Mouse (Mus musculus): ENCODE results near the gene Nrp1. TPM values are rescaled to one million over a fixed set of nuclear protein-coding genes. Genes with fewer than 3 reads are reported as not detected.
A peak's percentile ranks its signal among the peaks of the same experiment; 100 is the strongest.

The Nrp1 gene
- polyA plus RNA-seq, 1 experiment from 2014 or later = 62.6 TPM

DNA sequence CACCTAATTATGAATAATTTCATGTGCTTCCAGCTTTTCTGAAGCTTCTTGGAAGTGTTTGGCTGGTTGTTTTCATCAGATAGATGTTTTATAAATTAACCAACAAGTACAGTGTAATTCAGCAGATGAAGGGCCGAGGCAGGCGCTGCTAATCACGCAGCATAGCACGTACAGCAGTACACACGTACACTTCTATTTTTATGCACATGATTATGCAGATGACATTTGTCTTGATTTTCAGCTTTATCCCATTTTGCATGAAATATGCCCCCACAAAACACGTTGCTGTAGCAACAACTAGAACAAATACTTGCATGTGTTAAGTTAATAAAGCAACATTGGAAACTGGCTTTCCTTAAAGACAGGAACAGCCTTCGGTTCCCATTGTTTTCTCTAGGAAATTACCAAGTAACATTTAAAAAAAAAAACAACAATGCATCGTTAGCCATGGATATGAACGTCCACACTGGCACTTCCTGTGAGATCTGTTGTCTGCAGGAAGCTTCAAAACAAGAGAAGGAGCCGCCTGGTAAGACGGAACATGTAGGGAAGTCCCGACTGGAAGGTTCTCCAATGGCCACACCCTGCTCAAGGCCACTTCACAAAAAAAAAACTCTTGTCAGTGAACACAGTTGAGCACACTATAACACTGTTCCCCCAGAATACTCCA, 78.9 kb downstream of the Nrp1 start:
- Histone ChIP-seq H3K27ac (no peak overlapping the region), H3K4me3 (no peak overlapping the region), H3K36me3 (peaks cover 65% of the 10 kb centered on the region), H3K4me1 (peaks cover 12% of the 10 kb centered on the region), H3K27me3 (ENCODE audit: low read depth, poor library complexity, severe bottlenecking) (no peaks in the 10 kb centered on the region), H3K9me3 (replicated peaks) (no peaks in the 10 kb centered on the region)
- DNase-seq (ENCODE audit: low spot score) = no peak
- 91% methylated on average over 12 of the region's 12 CpGs for WGBS

DNA sequence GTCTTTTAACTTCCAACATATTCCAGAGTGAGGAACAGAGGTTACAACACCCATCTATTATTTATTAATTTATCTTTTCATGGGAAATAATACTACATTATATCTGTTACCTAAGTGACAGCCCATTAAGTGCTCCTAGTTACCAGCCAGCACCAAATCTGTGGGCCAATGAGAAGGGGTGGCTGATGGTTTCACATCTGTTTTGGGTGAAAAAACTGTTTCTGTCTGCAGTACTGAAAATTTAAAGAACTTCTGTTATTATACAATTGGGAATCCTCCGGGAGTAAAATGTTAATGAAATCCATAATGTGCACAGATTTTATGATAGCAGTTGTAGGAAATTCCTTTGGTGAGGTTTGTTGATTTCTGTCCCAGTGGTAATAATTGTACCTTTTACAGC, 83.0 kb downstream of the Nrp1 start:
- 71% methylated on average over 1 of the region's 1 CpGs for WGBS
- H3K27ac ChIP-seq = no peak overlapping the region
- no peak for DNase-seq (ENCODE audit: low spot score)

DNA sequence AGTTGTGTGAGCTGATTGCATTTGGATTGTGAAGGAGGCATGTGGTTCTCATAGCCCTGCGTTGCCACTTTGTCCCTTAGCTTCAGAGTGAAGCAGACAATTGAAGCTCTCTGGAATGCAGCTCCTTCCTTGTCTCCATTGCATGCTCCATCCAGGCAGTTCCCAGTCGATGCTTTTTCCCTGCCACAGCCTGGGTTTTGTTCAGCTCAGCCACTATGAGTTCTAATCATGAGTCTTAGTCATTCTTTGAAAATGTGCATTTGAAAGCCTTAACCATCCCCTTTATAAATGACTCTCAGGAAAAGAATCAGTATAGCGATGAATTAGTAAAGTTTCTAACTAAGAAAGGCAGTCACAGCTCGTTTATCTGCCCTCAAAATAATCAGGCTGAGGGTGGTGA, 87.2 kb downstream of the Nrp1 start:
- no peak for DNase-seq (ENCODE audit: low spot score)
- Histone ChIP-seq H3K9me3 (replicated peaks) (no peaks in the 10 kb centered on the region), H3K27me3 (ENCODE audit: low read depth, poor library complexity, severe bottlenecking) (no peaks in the 10 kb centered on the region), H3K27ac (peak overlapping the region; percentile 62), H3K4me1 (peaks cover 39% of the 10 kb centered on the region), H3K36me3 (peaks cover 30% of the 10 kb centered on the region), H3K4me3 (no peak overlapping the region)
- 60% methylated on average over 4 of the region's 4 CpGs for WGBS

More for the DNA sequence above, 83.0 kb downstream of the Nrp1 start:
- Histone ChIP-seq H3K4me1 (peaks cover 32% of the 10 kb centered on the region), H3K27me3 (ENCODE audit: low read depth, poor library complexity, severe bottlenecking) (no peaks in the 10 kb centered on the region), H3K4me3 (no peak overlapping the region), H3K9me3 (replicated peaks) (no peaks in the 10 kb centered on the region), H3K36me3 (peaks cover 34% of the 10 kb centered on the region)

DNA sequence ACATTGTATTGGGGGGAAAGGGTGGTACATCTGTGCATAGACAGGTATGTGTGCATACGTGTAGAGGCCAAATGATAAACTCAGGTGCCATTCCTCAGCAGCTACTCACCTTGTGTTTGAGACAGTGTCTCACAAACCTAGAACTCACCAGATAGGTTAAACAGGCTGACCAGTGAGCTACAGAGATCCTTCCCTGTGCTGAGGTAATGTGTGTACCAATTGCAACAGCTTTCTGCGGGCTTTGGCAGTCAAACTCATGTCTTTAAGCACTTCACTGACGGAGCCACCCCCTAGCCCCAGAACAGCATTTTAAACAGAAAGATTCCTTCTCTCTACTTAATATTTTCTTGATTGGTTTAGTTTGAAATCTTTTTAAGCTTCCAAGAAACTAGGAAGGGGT, 88.2 kb downstream of the Nrp1 start:
- 85% methylated on average over 3 of the region's 3 CpGs for WGBS
- Histone ChIP-seq H3K9me3 (replicated peaks) (no peaks in the 10 kb centered on the region), H3K4me1 (peaks cover 46% of the 10 kb centered on the region), H3K27ac (no peak overlapping the region), H3K36me3 (peaks cover 31% of the 10 kb centered on the region), H3K27me3 (ENCODE audit: low read depth, poor library complexity, severe bottlenecking) (no peaks in the 10 kb centered on the region), H3K4me3 (no peak overlapping the region)
- no peak for DNase-seq (ENCODE audit: low spot score)

DNA sequence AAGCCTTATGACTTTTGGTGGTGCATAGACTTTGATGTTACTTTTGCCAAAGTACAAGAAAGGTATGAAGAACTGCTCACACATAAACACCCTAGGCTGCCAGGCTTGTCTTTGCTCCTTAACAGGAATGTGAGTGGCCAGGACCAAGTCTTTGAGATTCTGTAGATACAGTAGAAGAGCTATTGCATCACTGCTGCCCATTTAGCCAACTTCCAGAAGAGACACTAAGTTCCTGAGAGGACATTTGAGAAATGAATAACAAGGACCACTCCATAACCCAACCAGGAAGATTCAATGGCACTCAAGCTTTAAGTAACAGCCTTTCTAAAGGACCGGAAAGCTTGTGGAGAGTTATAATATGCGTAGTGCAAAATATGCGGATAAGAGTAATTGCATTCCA, 88.9 kb downstream of the Nrp1 start:
- 98% methylated on average over 3 of the region's 3 CpGs for WGBS
- H3K36me3 ChIP-seq = peaks cover 31% of the 10 kb centered on the region

DNA sequence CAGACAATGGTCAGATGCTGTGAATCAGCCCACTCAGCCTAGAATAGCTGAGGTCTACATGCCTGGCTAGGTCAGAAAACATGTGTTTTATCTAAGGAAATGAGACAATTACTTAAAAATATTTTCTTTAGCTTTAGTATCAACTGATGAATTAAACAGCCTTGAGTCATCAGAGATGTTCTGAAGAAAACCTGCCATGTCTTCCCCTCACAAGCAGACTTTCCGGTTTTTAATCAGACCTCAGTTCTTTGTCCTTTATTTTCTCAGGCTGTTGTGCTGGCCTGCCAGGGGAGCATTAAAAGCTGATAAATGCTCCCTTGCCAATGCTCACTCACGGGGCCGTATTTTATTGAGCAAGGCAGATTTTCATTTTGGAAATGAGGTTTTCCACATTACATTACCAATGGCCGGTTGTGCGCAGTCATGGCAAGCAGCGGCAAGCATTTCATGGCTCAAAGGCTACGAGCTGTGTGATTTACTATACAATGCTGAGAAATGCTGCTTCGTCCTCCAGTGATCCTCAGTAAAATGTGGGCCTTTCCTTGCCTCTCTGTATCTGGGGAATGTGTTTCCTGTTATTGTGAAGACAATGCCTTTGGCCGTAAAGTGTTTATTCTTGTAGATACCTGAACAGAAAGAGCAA, 92.1 kb downstream of the Nrp1 start:
- Histone ChIP-seq H3K27me3 (ENCODE audit: low read depth, poor library complexity, severe bottlenecking) (no peaks in the 10 kb centered on the region), H3K36me3 (peaks cover 23% of the 10 kb centered on the region), H3K4me3 (no peak overlapping the region), H3K27ac (peak overlapping the region; percentile 64), H3K9me3 (replicated peaks) (no peaks in the 10 kb centered on the region), H3K4me1 (peaks cover 38% of the 10 kb centered on the region)
- DNase-seq (ENCODE audit: low spot score) = peak; percentile 33
- WGBS = 62% methylated on average over 9 of the region's 9 CpGs

More for the DNA sequence above, 88.9 kb downstream of the Nrp1 start:
- no peak overlapping the region for H3K4me3 ChIP-seq
- H3K27me3 ChIP-seq (ENCODE audit: low read depth, poor library complexity, severe bottlenecking) = no peaks in the 10 kb centered on the region
- no peak for DNase-seq (ENCODE audit: low spot score)
- H3K4me1 ChIP-seq = peaks cover 43% of the 10 kb centered on the region
- no peak overlapping the region for H3K27ac ChIP-seq
- H3K9me3 ChIP-seq (replicated peaks) = no peaks in the 10 kb centered on the region

DNA sequence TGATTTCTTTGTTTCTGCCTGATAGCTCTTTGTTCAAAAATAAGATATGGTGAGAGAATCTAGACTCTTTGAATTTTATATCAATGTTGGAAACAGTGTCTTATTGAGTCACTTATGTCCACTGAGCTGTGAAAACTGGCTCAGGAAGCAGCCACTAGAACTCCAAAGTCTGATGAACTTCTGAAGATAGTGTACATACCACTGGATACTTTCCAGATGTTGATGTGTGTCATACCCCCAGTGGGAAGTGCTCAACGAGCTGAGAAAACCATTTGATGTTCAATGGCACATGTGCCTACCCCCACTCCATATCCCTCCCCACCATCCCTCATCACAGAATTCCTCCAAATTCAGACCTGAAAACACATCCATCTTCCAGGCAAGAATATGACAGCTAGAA, 92.7 kb downstream of the Nrp1 start:
- no peak for DNase-seq (ENCODE audit: low spot score)
- peak overlapping the region; percentile 64 for H3K27ac ChIP-seq
- WGBS = 22% methylated on average over 1 of the region's 1 CpGs

DNA sequence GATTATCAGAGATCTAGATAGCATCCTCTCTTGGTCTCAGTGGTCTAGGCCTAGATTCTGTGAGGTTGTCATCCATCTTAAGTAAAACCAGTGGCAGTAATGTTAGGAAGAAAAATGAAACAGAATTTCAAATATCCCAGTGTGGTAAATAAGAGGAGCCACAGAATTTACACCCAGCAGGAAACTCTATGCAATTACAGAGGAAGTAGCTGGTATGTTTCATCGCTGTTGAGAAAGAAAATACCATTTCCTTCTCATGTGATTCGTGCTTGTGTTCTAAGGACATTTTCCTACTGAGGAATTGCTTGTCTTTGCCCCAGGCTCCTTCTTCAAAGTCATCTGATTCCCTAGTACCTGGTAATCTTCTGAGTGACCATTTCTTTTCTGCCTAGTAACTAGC, 95.1 kb downstream of the Nrp1 start:
- no peak for DNase-seq (ENCODE audit: low spot score)

More for the DNA sequence above, 92.7 kb downstream of the Nrp1 start:
- peaks cover 32% of the 10 kb centered on the region for H3K4me1 ChIP-seq
- no peaks in the 10 kb centered on the region for H3K27me3 ChIP-seq (ENCODE audit: low read depth, poor library complexity, severe bottlenecking)
- H3K4me3 ChIP-seq = no peak overlapping the region
- no peaks in the 10 kb centered on the region for H3K9me3 ChIP-seq (replicated peaks)
- peaks cover 21% of the 10 kb centered on the region for H3K36me3 ChIP-seq

DNA sequence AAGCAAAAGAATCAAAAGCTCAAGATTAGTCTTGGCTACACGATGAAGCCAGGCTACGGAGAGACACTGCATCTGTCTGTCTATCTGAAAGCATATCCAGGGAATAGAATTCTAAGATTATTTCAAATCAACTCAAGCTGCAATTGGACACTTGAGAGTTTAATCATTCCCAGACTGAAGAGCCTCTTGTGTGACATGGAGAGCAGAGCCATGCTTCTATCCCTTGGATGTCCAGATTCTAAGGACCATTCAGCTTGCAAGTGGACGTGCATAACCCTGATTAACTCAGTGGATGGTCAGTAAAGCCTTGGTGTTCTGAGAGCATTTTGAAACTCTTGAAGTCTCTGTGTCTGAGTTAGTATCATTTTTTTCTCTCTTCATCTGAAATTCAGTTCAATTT, 95.6 kb downstream of the Nrp1 start:
- Histone ChIP-seq H3K9me3 (replicated peaks) (no peaks in the 10 kb centered on the region), H3K27ac (no peak overlapping the region), H3K4me1 (peaks cover 28% of the 10 kb centered on the region), H3K27me3 (ENCODE audit: low read depth, poor library complexity, severe bottlenecking) (no peaks in the 10 kb centered on the region), H3K4me3 (no peak overlapping the region), H3K36me3 (peaks cover 26% of the 10 kb centered on the region)
- DNase-seq (ENCODE audit: low spot score) = no peak
- WGBS = 83% methylated on average over 3 of the region's 3 CpGs

More for the DNA sequence above, 95.1 kb downstream of the Nrp1 start:
- Histone ChIP-seq H3K4me1 (peaks cover 28% of the 10 kb centered on the region), H3K36me3 (peaks cover 20% of the 10 kb centered on the region), H3K27me3 (ENCODE audit: low read depth, poor library complexity, severe bottlenecking) (no peaks in the 10 kb centered on the region), H3K27ac (no peak overlapping the region), H3K4me3 (no peak overlapping the region), H3K9me3 (replicated peaks) (no peaks in the 10 kb centered on the region)
- 80% methylated on average over 2 of the region's 2 CpGs for WGBS

DNA sequence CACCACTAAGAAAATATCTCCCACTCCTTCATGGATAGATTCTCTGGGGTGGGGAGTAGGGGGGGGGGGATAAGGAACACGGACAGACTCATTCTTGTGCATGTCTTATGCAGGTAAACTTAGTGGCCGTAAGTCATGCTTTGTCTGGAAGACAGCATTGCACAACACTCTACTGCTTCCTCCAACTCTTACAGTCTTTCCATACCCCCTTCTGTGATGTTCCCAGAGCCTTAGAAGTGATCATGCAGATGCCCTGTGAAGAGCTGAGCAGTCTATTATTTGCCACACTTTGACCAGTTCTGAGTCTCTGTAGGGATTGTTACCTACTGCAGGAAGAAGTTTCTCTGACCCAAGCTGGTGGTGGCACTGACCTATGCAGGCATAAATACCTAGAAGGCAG, 98.9 kb downstream of the Nrp1 start:
- Histone ChIP-seq H3K4me1 (peaks cover 10% of the 10 kb centered on the region; the same call in 1 of the 2 replicates), H3K27me3 (ENCODE audit: low read depth, poor library complexity, severe bottlenecking) (no peaks in the 10 kb centered on the region), H3K27ac (no peak overlapping the region), H3K4me3 (no peak overlapping the region), H3K9me3 (replicated peaks) (no peaks in the 10 kb centered on the region), H3K36me3 (peaks cover 47% of the 10 kb centered on the region)
- no peak for DNase-seq (ENCODE audit: low spot score)
- WGBS = 92% methylated on average over 2 of the region's 2 CpGs

DNA sequence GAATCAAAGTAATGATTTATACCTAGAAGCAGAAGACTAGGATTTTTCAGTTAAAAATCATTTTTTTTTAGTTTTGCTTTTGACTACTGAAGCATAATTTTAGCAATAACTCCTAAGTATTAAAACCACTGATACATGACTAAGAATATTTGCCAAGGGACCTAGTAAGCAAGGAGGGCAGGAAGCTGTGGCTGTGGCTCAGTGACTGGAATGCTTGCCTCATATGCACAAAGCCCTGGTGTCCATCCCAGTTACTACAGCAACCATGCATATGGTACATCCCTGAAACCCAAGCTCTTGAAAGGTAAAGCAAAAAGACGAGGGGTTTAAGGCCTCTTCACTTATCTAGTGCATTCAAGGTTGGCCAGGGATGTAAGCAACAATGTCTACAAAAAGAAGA, 101.3 kb downstream of the Nrp1 start:
- Histone ChIP-seq H3K36me3 (peaks cover 56% of the 10 kb centered on the region), H3K27me3 (ENCODE audit: low read depth, poor library complexity, severe bottlenecking) (no peaks in the 10 kb centered on the region), H3K9me3 (replicated peaks) (no peaks in the 10 kb centered on the region), H3K4me3 (no peak overlapping the region), H3K4me1 (peaks cover 8% of the 10 kb centered on the region; the same call in 1 of the 2 replicates), H3K27ac (no peak overlapping the region)
- no peak for DNase-seq (ENCODE audit: low spot score)
- 59% methylated on average over 1 of the region's 1 CpGs for WGBS

DNA sequence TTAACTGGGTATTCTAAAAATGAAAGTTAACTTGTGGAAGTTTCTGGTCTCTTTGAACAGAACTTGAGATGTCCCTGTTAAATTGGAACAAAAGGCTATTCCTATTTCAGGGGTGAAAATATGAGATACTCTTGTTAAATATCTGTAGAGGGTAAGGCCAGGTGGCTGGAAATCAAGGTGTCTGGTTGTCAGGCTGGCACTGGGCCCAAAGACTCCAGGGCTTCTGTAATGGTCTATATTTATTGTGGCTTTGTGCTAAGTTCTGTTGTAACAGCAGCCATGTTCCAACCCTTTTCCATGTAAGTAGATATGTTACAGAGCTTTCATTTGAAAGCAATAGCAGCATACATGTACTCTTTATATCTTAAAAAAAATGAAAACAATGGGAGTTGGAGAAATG, 103.3 kb downstream of the Nrp1 start:
- no peaks in the 10 kb centered on the region for H3K27me3 ChIP-seq (ENCODE audit: low read depth, poor library complexity, severe bottlenecking)
- no peak overlapping the region for H3K27ac ChIP-seq
- no peak for DNase-seq (ENCODE audit: low spot score)
- peaks cover 66% of the 10 kb centered on the region for H3K36me3 ChIP-seq
- H3K4me3 ChIP-seq = no peak overlapping the region
- H3K9me3 ChIP-seq (replicated peaks) = no peaks in the 10 kb centered on the region
- peaks cover 5% of the 10 kb centered on the region; the same call in 1 of the 2 replicates for H3K4me1 ChIP-seq

DNA sequence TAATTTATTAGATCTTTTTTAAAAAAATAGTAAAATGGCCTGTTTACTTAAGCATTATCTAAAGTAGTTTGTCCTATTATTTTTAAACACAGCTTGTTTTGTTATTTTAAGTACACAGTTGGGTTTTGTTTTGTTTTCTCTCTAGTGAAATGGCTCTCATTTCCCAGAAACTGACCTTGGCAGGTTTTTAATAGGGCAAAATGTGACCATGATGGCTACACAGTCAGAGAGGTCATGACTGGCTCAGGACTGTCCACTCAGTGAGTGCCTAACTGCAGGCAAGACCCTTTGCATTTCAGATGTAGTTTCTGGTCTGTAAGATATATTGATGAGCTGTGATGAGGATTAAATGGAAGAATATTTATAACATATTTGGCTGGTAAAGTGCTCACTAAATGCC, 104.8 kb downstream of the Nrp1 start:
- Histone ChIP-seq H3K4me1 (no peaks in the 10 kb centered on the region), H3K36me3 (peaks cover 66% of the 10 kb centered on the region)
- no peak for DNase-seq (ENCODE audit: low spot score)

More for the DNA sequence above, 104.8 kb downstream of the Nrp1 start:
- no peaks in the 10 kb centered on the region for H3K27me3 ChIP-seq (ENCODE audit: low read depth, poor library complexity, severe bottlenecking)
- no peak overlapping the region for H3K27ac ChIP-seq
- no peak overlapping the region for H3K4me3 ChIP-seq
- no peaks in the 10 kb centered on the region for H3K9me3 ChIP-seq (replicated peaks)
